Mouse (Mus musculus) ES-Bruce4 (cell line): ENCODE data around the gene Ssbp4. TPM values are rescaled to one million over a fixed set of nuclear protein-coding genes. Genes with fewer than 3 reads are reported as not detected.

Experiments used
- H3K27ac ChIP-seq: 2 replicates; pipeline ENCODE4 v1.5.1; 2012; ENCODE audit warnings: low read length, inconsistent platforms; ENCODE audit not compliant: insufficient read depth
- H3K27me3 ChIP-seq: 2 replicates; pipeline ENCODE4 v1.6.1; 2012; ENCODE audit warnings: mild to moderate bottlenecking, low read length, inconsistent platforms; ENCODE audit not compliant: control insufficient read depth, poor library complexity, insufficient read depth, severe bottlenecking
- H3K36me3 ChIP-seq: 2 replicates; pipeline ENCODE4 v1.6.1; 2012; ENCODE audit warnings: inconsistent platforms, mild to moderate bottlenecking, low read length, moderate library complexity; ENCODE audit not compliant: control insufficient read depth, poor library complexity, insufficient read depth, severe bottlenecking
- H3K4me1 ChIP-seq: one replicate; pipeline ENCODE4 v1.8.1; 2011; ENCODE audit warnings: low read length; ENCODE audit not compliant: control insufficient read depth, insufficient read depth
- H3K4me3 ChIP-seq: 2 replicates; pipeline ENCODE4 v1.5.1; 2011; ENCODE audit warnings: low read depth, mild to moderate bottlenecking, low read length
- H3K9ac ChIP-seq: 2 replicates; pipeline ENCODE4 v1.6.1; 2012; ENCODE audit warnings: low read depth, mild to moderate bottlenecking, inconsistent platforms; ENCODE audit not compliant: poor library complexity, severe bottlenecking
- H3K9me3 ChIP-seq: replicated peaks from 2 replicates; pipeline ENCODE4 v1.6.1; 2012; ENCODE audit warnings: mild to moderate bottlenecking, low read length, inconsistent platforms; ENCODE audit not compliant: control insufficient read depth, poor library complexity, insufficient read depth, severe bottlenecking
- CTCF ChIP-seq: IDR thresholded peaks from one replicate; pipeline ENCODE4 v1.8.1; 2011; ENCODE audit warnings: low read depth, low read length
- EP300 ChIP-seq: IDR thresholded peaks from 2 replicates; pipeline ENCODE4 v1.6.1; 2011; ENCODE audit warnings: low read depth, low read length; ENCODE audit not compliant: insufficient read depth
- POLR2A ChIP-seq: IDR thresholded peaks from one replicate; pipeline ENCODE4 v1.8.1; 2011; ENCODE audit warnings: low read length; ENCODE audit not compliant: insufficient read depth
- polyA plus RNA-seq: library from polyadenylated mRNA; stranded (reverse); fragments of >200 nt; gene quantifications from 2 replicates; pipeline ENCODE4 v1.2.4, GENCODE M21; 2011; ENCODE audit warnings: low read depth; ENCODE audit not compliant: missing spikeins, insufficient read depth, insufficient read length

The Ssbp4 gene
- 49.9 and 50.2 TPM in 2 replicates for polyA plus RNA-seq

DNA sequence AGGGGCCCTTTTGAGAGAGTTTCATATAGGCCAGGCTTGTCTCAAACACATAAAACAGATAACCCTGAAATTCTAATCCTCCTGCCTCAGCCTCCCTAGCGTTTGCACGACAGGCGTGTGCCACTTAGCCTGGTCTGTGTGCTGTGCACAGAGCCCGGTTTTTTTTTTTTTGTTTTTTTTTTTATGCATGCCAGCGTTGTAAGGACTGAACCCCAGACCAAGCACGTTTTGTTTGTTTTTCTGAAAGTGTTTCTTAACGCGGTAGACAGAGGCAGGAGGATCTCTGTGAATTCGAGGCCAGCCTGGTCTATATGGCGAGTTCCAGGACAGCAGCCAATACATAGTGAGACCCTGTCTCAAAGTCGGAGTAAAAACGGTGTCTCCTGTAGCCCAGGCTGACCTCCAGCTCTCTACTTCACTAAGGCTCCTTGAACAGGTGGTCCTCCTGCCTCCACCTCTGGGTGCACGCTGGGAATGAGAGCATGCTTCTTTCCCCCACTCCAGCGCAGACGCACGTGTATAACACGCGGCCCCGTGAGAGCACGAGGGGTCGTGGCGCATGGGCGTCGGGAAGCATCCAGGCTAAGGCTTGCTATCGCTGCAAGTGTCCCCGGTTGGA lies at the start of gene Ssbp4:
Ssbp4 (minus strand) TSS at position 124 of the 619 bp plus-strand sequence.
- H3K27ac ChIP-seq, result peak within 1 kb of the TSS; percentile 63
- H3K4me3 ChIP-seq, result peak within 1 kb of the TSS; percentile 93
- H3K9ac ChIP-seq, result peak within 1 kb of the TSS; percentile 95
- H3K4me1 ChIP-seq, result peaks cover 7% of the 10 kb centered on the region
- H3K27me3 ChIP-seq, result no peaks in the 10 kb centered on the region
- TF ChIP-seq POLR2A (no peak), EP300 (no peak), CTCF (no peak)
- H3K36me3 ChIP-seq, result no peaks in the 10 kb centered on the region
- no peaks in the 10 kb centered on the region for H3K9me3 ChIP-seq

DNA sequence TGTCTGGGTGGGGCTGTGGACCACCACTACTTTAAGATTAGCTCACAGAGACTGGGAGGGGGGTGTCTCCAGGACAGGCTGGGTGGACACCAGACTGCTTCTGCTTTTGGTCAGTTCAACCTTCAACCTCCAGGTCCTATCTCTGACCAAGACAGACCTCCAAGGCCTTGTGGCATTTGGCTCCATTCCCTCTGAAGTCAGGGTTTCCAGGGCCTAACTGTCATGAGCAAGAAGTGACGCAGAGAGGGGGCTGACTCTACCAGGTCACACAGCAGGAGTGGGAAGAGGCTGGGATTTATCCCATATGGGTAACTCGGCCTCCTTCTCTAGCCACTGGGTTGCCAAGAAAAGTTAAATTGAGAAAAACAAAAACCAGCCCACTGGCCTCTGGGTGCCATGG lies 49.1 kb upstream of the Ssbp4 start:
- no peaks in the 10 kb centered on the region for H3K9me3 ChIP-seq
- H3K36me3 ChIP-seq, result peaks cover 20% of the 10 kb centered on the region
- H3K9ac ChIP-seq, result no peak overlapping the region
- H3K27me3 ChIP-seq, result no peaks in the 10 kb centered on the region
- no peak overlapping the region for H3K27ac ChIP-seq
- no peak overlapping the region for H3K4me3 ChIP-seq
- TF ChIP-seq CTCF (no peak), POLR2A (no peak), EP300 (no peak)
- H3K4me1 ChIP-seq, result no peaks in the 10 kb centered on the region

DNA sequence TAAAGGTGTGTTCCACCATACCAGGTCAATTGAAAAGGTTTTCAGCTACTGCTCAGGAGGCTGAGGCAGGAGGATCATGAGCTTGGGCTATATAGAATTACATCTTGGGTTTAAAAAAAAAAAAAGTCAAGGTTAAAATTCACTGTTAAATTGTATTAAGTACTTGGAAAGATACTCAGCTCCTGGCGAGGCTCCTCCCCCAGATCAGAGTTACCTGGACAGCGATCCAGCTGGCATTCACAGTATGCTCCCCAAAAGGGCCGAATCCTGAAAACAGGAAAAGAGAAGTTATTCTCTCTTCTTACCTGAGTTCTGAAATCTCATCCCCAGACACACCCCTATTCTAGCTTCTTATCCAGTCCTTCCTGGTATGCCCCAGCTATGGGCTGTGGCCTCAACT lies 48.5 kb upstream of the Ssbp4 start:
- Histone ChIP-seq H3K9ac (no peak overlapping the region), H3K27ac (no peak overlapping the region)

DNA sequence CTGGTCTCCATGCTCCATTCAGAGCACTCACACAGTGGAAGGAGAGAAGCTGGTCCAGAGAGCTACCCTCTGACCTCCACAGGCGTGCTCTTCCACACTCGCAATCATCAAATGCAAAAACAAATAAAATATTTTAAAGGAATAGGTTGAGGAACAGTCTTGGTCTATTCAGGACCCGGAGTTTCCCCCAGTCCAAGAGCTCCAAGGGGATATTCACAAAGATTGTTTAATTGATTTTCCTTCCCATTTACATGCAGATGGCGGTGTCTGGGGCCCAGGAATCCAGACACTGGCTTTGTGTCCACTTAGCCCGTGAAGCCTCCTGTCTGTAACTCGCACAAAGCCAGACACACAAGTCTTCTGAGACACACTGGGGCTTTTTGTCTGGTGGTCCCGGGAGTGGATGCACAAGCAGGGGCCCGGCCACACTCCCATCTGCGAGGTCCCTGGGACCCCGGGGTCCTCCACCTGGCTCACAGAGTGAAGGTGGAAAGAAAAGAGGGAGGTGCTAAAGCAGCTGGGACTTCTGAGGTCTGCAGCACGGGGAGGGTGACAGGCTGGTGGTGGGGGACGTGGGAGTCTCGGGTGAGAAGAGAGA lies 47.6 kb upstream of the Ssbp4 start:
- Histone ChIP-seq H3K27me3 (no peaks in the 10 kb centered on the region), H3K9me3 (no peaks in the 10 kb centered on the region), H3K4me3 (no peak overlapping the region), H3K36me3 (peaks cover 23% of the 10 kb centered on the region), H3K4me1 (peaks cover 3% of the 10 kb centered on the region), H3K27ac (peak overlapping the region; percentile 36), H3K9ac (peak overlapping the region; percentile 40; the same call in 1 of the 2 replicates)
- TF ChIP-seq POLR2A (no peak), CTCF (no peak), EP300 (no peak)

More for the DNA sequence above, 48.5 kb upstream of the Ssbp4 start:
- peaks cover 21% of the 10 kb centered on the region for H3K36me3 ChIP-seq
- peaks cover 2% of the 10 kb centered on the region for H3K4me1 ChIP-seq
- no peak for TF ChIP-seq EP300
- no peak for TF ChIP-seq POLR2A
- TF ChIP-seq CTCF, result no peak
- no peak overlapping the region for H3K4me3 ChIP-seq
- H3K9me3 ChIP-seq, result no peaks in the 10 kb centered on the region
- H3K27me3 ChIP-seq, result no peaks in the 10 kb centered on the region

DNA sequence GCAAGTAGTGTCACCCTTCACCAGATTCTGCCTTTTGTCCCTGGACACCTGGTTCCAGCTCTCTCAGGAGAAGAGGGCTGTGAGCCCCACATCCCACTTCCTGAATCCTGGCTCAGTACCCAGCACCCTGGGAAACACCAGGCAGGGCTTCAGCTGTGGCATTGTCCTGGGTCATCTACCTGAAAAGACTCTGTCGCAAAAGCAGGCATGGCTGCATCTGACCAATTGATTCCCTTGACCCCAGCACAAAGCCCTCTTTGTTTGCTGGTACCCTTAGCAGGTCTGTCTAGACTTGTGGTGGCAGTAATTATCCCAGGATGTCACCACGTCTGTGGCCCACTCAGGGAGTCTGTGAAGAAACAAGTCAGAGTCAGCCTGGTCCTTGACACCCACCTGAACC lies 46.8 kb upstream of the Ssbp4 start:
- Histone ChIP-seq H3K4me3 (no peak overlapping the region), H3K27ac (no peak overlapping the region), H3K9me3 (no peaks in the 10 kb centered on the region), H3K27me3 (no peaks in the 10 kb centered on the region), H3K4me1 (peaks cover 5% of the 10 kb centered on the region), H3K36me3 (peaks cover 26% of the 10 kb centered on the region), H3K9ac (no peak overlapping the region)
- TF ChIP-seq CTCF (no peak), EP300 (no peak)

DNA sequence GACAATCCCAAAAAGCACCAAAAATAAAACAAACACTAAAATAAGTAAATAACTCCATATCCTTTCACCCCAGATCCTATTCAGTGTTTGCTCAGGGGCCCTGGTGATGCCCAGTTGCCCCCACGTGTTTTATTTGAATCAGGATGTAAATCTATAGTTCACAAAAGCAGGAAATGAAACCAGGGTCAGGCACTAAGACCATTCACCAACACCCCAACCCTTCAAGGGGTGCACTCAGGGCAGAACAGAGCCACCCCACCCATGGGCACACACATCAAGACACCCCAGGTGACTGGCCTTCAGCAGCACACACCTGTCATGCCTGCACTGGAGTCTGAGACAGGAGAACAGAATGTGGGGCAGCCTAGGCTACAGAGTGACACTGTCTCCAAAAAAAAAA lies 45.4 kb upstream of the Ssbp4 start:
- TF ChIP-seq POLR2A (no peak), CTCF (no peak), EP300 (no peak)
- Histone ChIP-seq H3K36me3 (peaks cover 32% of the 10 kb centered on the region), H3K4me3 (no peak overlapping the region), H3K9ac (no peak overlapping the region), H3K9me3 (no peaks in the 10 kb centered on the region), H3K27me3 (no peaks in the 10 kb centered on the region), H3K27ac (no peak overlapping the region), H3K4me1 (peaks cover 9% of the 10 kb centered on the region)
